Mouse (Mus musculus): ENCODE data around the gene Vgll4. TPM values are rescaled to one million over a fixed set of nuclear protein-coding genes. Genes with fewer than 3 reads are reported as not detected.

Vgll4 gene
- polyA plus RNA-seq, 1 experiment from 2014 or later: 129 TPM

DNA sequence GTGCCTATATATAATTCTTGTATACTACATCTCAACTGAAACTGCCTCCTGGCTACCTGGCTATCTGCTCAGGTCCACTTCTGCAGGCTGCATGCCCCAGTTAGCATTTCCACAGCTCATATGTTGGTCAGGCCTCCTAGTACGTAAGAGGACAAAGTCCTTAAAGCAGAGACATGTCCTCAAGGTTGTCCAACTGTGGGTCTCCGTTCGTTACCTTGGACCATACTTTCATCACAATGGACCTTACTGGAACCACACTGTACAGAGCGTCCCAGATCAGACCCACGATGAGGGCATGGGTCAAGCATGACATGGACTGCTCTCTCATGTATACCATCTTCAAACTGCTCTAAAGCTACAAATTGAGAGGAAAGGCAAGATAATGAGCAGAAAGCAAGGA lies 16.2 kb downstream of the Vgll4 start:
- H3K4me3 ChIP-seq: no peak overlapping the region
- H3K27me3 ChIP-seq (ENCODE audit: low read depth, poor library complexity, severe bottlenecking): no peaks in the 10 kb centered on the region
- H3K27ac ChIP-seq: no peak overlapping the region
- no peaks in the 10 kb centered on the region for H3K9me3 ChIP-seq (replicated peaks)
- DNase-seq (ENCODE audit: low spot score): no peak
- 91% methylated on average over 5 of the region's 5 CpGs for WGBS
- no peaks in the 10 kb centered on the region for H3K36me3 ChIP-seq
- peaks cover 10% of the 10 kb centered on the region; the same call in 1 of the 2 replicates for H3K4me1 ChIP-seq

DNA sequence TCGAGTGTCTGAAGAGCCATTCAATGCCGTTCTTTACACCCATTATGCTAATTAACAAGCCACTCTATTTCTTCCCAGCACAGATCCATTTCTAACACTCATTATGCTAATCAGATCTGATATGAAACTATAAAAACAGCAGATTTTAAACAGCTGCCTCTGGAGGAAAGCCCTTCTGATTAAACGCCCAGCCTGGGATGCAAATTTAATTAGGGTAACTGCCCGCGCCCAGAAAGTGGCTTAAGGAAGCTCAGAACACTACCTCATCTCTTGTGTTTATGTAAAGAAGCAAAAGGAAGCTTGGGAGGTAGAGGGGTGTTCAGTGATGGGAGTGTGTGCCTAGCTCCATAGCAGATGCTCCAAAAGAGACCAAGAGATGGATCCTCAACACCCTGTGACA lies 17.4 kb downstream of the Vgll4 start:
- Histone ChIP-seq H3K9me3 (replicated peaks) (no peaks in the 10 kb centered on the region), H3K4me3 (no peak overlapping the region), H3K4me1 (no peaks in the 10 kb centered on the region), H3K27ac (no peak overlapping the region), H3K36me3 (no peaks in the 10 kb centered on the region), H3K27me3 (ENCODE audit: low read depth, poor library complexity, severe bottlenecking) (no peaks in the 10 kb centered on the region)
- 80% methylated on average over 5 of the region's 5 CpGs for whole genome bisulfite sequencing
- no peak for DNase-seq (ENCODE audit: low spot score)

DNA sequence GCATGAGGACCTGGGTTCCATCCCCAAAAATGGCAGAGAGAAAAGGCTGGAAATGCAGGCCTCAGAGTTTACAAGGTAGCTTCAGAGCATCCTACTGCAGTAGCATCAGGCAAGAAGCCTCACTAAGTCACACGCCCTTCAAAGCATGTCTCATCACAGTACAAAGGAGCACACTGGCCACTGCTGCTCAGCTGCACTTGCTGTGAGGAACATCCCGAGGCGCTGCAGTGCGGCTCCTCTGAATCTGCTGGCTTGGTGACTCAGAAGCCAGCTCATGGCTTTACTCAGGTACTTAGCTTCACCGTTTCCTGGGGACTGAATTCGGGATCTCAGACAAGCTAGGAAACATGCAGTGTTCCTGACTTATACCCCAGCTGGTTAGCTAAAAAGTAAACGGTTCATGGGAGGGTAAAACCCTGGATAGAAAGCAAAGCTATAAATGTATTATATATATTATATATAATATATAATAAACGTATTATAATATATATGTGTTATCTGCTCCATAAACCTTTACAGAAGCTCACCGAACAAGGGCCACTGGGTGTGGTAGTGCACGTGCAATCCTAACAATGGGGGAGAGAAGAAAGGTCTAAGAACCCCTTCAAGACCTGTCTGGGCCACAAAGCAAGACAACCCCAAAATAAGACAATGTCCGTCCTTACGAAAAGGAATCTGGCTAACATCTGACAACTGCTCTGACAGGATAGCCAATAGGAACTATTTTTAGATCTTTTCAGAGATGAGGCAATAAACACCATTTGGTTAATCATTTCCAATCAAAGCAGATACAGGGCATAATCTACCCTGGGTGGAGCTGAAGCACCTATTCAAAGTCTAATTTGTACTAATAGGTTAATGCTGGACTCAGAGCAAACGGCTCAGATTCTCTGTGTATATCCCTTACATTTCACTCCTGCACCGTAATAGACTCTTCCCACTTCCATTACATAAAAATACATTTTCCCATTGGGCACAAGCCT lies 25.0 kb downstream of the Vgll4 start:
- Histone ChIP-seq H3K9me3 (replicated peaks) (no peaks in the 10 kb centered on the region), H3K4me3 (no peak overlapping the region), H3K4me1 (0 out of 2 replicates have a peak, but pooled peaks cover 3% of the 10 kb centered on the region), H3K27me3 (ENCODE audit: low read depth, poor library complexity, severe bottlenecking) (no peaks in the 10 kb centered on the region), H3K36me3 (no peaks in the 10 kb centered on the region), H3K27ac (no peak overlapping the region)
- WGBS: 91% methylated on average over 14 of the region's 14 CpGs
- no peak for DNase-seq (ENCODE audit: low spot score)

DNA sequence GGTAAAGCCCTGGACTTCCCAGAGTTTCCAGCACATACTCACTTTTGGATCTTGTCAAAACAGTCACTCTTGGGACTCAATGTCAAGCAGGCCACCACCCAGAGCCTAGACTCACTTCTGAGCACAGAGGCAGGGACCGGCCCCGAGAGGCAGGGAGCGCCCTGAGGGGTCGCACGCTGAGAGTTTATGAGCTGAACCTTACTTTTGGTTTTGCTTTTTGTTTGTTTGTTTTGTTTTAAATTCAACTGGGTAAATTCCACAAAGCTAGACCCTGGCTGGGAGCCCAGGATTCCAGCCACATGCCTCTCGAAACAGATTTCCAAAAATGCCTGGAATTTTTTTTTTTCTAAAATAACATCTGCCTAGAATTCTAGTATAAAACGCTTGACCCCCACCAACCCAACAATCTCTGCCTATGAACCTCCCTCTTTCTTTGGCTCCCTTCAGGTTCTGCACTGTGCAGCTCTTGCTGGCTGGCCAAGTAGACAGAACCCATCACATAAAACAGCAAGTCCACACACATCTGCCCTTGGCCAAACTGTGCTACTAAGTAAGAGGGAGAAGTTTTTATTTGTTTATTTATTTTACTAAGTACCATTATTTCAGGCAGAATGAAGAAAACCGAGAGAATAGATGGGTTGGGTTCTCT lies 28.5 kb downstream of the Vgll4 start:
- H3K4me3 ChIP-seq: no peak overlapping the region
- no peaks in the 10 kb centered on the region for H3K27me3 ChIP-seq (ENCODE audit: low read depth, poor library complexity, severe bottlenecking)
- 0 out of 2 replicates have a peak, but pooled peaks cover 3% of the 10 kb centered on the region for H3K4me1 ChIP-seq
- no peaks in the 10 kb centered on the region for H3K36me3 ChIP-seq
- DNase-seq (ENCODE audit: low spot score): no peak
- 85% methylated on average over 8 of the region's 8 CpGs for WGBS
- H3K9me3 ChIP-seq (replicated peaks): no peaks in the 10 kb centered on the region
- no peak overlapping the region for H3K27ac ChIP-seq

DNA sequence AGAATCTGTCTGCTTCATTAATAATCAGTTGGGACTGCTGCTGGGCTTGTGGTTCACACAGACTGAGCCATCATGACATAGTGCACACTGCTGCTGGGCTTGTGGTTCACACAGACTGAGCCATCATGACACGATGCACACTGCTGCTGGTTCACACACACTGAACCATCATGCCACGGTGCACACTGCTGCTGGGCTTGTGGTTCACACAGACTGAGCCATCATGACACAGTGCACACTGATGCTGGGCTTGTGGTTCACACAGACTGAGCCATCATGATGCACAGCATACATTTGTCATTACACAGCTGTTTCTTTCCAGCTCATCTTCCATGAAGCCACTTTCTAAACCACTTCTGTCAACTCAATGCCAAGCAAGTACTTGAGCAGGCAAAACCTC lies 30.1 kb downstream of the Vgll4 start:
- Histone ChIP-seq H3K9me3 (replicated peaks) (no peaks in the 10 kb centered on the region), H3K27ac (no peak overlapping the region), H3K4me1 (0 out of 2 replicates have a peak, but pooled peaks cover 3% of the 10 kb centered on the region), H3K36me3 (no peaks in the 10 kb centered on the region), H3K27me3 (ENCODE audit: low read depth, poor library complexity, severe bottlenecking) (no peaks in the 10 kb centered on the region), H3K4me3 (no peak overlapping the region)
- DNase-seq (ENCODE audit: low spot score): no peak
- 88% methylated on average over 2 of the region's 2 CpGs for WGBS

DNA sequence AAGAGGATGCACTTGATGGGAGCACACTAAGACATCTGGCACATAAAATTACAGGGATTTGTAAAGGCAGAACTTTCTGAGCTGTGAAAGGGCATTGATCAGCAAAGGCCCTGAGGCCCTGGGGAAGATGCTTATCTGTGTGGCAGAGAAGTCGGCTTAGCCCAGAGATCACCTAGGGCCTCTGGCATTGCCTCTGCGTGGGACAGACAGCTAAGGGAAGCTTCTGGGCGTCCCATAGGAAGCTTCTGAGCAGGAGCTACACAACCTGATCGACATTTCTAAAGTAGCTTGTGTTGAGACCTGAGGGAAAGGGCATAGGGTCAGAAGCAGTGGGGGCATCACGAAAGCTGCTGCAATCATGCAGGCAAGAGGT lies 32.9 kb downstream of the Vgll4 start:
- Histone ChIP-seq H3K36me3 (no peaks in the 10 kb centered on the region), H3K4me3 (no peak overlapping the region), H3K27me3 (ENCODE audit: low read depth, poor library complexity, severe bottlenecking) (no peaks in the 10 kb centered on the region), H3K4me1 (peaks cover 6% of the 10 kb centered on the region; the same call in 1 of the 2 replicates), H3K27ac (no peak overlapping the region), H3K9me3 (replicated peaks) (no peaks in the 10 kb centered on the region)
- no peak for DNase-seq (ENCODE audit: low spot score)
- WGBS: 80% methylated on average over 5 of the region's 5 CpGs

DNA sequence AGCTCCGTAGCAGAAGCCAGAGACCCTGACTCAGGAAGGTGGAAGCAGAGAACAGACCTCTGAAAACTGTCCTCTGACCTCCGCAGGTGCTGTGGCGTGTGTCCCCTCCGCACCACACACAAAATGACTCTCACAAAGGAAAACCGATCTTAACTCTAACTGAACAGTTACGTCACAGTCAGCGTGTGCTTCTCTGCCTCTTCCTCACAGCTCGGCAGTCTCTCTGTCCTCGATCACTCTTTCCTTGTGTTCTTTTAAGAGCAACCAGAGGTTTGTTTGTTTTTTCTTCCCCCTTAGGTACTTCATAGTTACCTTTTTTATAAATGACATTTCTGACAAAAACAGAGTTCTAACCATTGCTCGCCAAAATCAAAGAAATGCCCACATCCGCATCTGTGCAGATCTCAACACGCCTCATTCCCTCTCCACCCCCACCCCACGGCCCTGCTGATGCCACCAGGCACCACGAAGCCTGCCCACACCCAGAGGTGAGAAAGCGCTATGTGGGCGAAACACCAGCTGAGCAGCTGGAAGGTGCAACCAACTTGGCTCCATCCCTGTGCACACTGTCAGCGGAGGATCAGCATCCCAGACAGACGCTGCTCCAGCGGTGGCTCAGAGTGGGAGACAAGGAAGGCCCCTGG lies 33.4 kb downstream of the Vgll4 start:
- no peak overlapping the region for H3K27ac ChIP-seq

DNA sequence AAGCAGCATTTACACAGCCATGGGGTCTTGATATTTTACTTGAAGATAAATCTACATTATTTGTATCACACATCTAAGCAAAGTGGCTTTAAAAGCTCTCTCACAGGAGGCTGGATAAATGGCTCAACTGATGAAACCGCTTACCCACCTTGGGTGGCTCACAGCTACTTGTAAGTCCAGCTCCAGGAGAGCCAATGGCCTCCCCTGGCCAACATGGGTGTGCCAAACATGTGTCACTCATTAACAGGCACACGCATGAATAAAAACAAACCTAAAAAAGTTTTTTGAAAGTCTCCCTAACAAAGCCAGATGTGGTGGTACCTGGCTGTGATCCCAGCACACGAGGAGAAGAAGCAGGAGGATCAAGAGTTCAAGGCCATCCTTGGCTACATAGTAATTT lies 34.4 kb downstream of the Vgll4 start:
- Histone ChIP-seq H3K9me3 (replicated peaks) (no peaks in the 10 kb centered on the region), H3K27ac (no peak overlapping the region), H3K36me3 (no peaks in the 10 kb centered on the region), H3K4me1 (peaks cover 18% of the 10 kb centered on the region), H3K27me3 (ENCODE audit: low read depth, poor library complexity, severe bottlenecking) (no peaks in the 10 kb centered on the region; the same call in 1 of the 2 replicates), H3K4me3 (no peak overlapping the region)
- DNase-seq (ENCODE audit: low spot score): no peak
- 88% methylated on average over 3 of the region's 3 CpGs for WGBS

More for the DNA sequence above, 33.4 kb downstream of the Vgll4 start:
- H3K4me3 ChIP-seq: no peak overlapping the region
- no peaks in the 10 kb centered on the region for H3K9me3 ChIP-seq (replicated peaks)
- DNase-seq (ENCODE audit: low spot score): no peak
- WGBS: 79% methylated on average over 19 of the region's 19 CpGs
- no peaks in the 10 kb centered on the region for H3K36me3 ChIP-seq
- H3K4me1 ChIP-seq: peaks cover 7% of the 10 kb centered on the region
- H3K27me3 ChIP-seq (ENCODE audit: low read depth, poor library complexity, severe bottlenecking): no peaks in the 10 kb centered on the region

DNA sequence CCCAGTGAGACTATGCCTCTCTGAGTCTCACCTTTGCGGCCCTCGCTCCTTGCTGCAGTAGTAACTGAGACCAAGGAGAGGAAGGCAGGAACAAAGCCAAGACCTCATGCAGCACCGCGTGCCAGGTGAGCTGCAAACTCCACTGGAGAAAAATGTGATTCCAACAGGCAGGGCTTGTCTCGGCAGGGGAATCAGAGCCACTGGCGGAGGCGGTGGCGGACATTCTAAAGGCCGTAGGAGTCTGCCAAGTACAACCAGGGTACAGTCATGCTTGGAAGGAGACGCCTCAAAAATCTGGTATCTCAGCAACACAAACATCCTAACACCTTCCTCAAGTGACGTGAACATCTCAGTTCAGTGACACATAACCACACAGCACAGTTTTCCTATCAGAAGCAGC lies 35.7 kb downstream of the Vgll4 start:
- 87% methylated on average over 11 of the region's 11 CpGs for WGBS
- Histone ChIP-seq H3K36me3 (no peaks in the 10 kb centered on the region), H3K9me3 (replicated peaks) (no peaks in the 10 kb centered on the region), H3K4me3 (no peak overlapping the region), H3K27ac (no peak overlapping the region), H3K27me3 (ENCODE audit: low read depth, poor library complexity, severe bottlenecking) (no peaks in the 10 kb centered on the region; the same call in 1 of the 2 replicates), H3K4me1 (peaks cover 28% of the 10 kb centered on the region)
- no peak for DNase-seq (ENCODE audit: low spot score)

DNA sequence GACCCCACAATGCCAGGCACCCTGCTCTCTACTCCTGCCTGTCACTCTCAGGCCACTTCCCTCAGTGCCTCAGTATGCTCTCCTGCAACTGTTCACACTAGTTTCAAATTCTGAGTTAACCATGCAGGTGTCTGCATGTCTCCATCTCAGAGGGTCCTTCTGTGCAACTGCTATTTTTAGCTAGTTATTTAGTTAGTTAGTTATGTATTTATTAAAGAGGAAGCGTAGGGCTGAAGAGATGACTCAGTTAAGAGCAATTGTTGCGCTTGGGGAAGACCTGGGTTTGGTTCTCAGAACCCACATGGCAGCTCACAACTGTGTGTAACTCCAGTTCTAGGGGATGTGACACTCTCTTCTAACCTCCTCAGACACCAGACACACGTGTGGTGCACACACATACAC lies 36.8 kb downstream of the Vgll4 start:
- no peak overlapping the region for H3K27ac ChIP-seq
- H3K4me1 ChIP-seq: peaks cover 31% of the 10 kb centered on the region
- DNase-seq (ENCODE audit: low spot score): no peak
- H3K27me3 ChIP-seq (ENCODE audit: low read depth, poor library complexity, severe bottlenecking): no peaks in the 10 kb centered on the region; the same call in 1 of the 2 replicates
- H3K9me3 ChIP-seq (replicated peaks): no peaks in the 10 kb centered on the region
- no peak overlapping the region for H3K4me3 ChIP-seq
- 88% methylated on average over 3 of the region's 3 CpGs for WGBS
- H3K36me3 ChIP-seq: no peaks in the 10 kb centered on the region

DNA sequence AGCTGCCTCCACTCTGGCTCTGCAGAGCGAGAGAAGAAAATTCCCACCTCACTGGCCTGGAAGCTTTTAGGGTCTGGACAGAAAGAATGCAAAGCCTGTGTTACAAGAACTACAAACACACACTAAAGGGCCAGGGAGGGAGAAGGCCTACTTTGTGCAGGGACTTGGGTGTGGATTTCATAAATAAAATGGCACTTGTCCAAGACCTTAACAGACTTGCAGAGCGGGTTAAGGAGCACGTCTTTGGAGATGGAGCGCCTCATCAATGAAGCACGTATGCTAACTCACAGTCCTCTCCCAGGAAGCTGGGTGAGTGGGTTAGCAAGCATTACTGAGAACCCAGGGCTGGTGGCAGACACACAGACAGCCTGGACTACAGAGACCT lies 37.7 kb downstream of the Vgll4 start:
- no peak for DNase-seq (ENCODE audit: low spot score)
- H3K4me3 ChIP-seq: no peak overlapping the region
- no peak overlapping the region for H3K27ac ChIP-seq
- peaks cover 31% of the 10 kb centered on the region for H3K4me1 ChIP-seq
- H3K27me3 ChIP-seq (ENCODE audit: low read depth, poor library complexity, severe bottlenecking): no peaks in the 10 kb centered on the region; the same call in 1 of the 2 replicates
- no peaks in the 10 kb centered on the region for H3K36me3 ChIP-seq
- whole genome bisulfite sequencing: 81% methylated on average over 5 of the region's 5 CpGs
- H3K9me3 ChIP-seq (replicated peaks): peaks cover under 1% of the 10 kb centered on the region; the same call in 1 of the 2 replicates

DNA sequence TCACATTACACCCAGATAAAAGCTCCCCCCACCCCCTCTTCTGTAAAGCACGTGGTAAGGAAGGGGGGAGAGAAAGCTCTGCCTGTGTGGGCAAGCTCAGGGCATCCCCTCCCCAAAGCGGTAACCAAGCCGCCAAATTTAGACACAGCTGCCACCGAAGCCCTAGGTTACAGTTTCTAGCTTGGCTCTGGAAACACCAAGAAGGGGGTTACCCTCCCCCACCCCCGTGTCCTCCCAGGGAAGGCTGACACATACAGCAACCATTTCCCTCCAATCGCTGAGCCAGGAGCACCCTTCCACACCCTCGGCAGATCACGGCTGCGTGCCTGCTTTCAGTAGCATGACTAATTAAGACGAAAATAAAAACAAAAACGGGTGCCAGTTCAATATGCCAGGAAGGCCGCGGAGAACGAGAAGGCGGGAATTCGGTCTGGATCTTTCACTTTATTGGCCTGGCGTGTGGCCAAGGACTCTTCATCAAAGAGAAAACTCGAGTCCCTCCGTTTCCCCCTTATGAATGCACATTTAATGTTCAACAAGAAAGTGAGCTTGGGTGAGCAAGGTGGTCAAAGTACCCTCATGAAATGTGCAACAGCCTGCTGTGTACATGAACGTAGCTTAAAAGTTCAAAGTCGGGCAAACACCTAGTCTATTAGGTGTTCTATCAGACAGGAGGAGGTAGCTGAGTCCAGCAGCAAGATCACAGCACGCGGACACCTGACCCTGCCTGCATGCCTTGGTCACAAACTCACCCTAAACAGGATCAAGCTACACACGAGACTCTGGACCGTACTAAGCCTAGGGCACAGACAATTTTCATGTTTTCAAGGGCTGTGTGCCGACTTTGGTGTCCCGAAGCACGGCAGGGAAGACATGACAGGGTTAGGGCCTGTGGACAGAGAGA lies 38.3 kb downstream of the Vgll4 start:
- no peak overlapping the region for H3K4me3 ChIP-seq
- DNase-seq (ENCODE audit: low spot score): no peak

More for the DNA sequence above, 38.3 kb downstream of the Vgll4 start:
- WGBS: 81% methylated on average over 28 of the region's 28 CpGs
- no peak overlapping the region for H3K27ac ChIP-seq
- H3K27me3 ChIP-seq (ENCODE audit: low read depth, poor library complexity, severe bottlenecking): no peaks in the 10 kb centered on the region; the same call in 1 of the 2 replicates
- H3K9me3 ChIP-seq (replicated peaks): peaks cover 3% of the 10 kb centered on the region; the same call in 1 of the 2 replicates
- no peaks in the 10 kb centered on the region for H3K36me3 ChIP-seq
- H3K4me1 ChIP-seq: peaks cover 31% of the 10 kb centered on the region

All from limb, embryonic 10.5 days (tissue).